Mouse (Mus musculus) layer of hippocampus, adult 9-10 months (tissue): ENCODE results near the gene Akr1b3.
"Not testable (repeated sequence)": the region's sequence is repeated elsewhere in the genome, so short reads cannot be mapped to it uniquely, and the experiment has no call there.

ENCODE experiments used
- DNase-seq: peaks from one replicate; pipeline ENCODE4 v3.0.0; 2022; ENCODE audit warnings: low spot score

Gene Akr1b3

DNA sequence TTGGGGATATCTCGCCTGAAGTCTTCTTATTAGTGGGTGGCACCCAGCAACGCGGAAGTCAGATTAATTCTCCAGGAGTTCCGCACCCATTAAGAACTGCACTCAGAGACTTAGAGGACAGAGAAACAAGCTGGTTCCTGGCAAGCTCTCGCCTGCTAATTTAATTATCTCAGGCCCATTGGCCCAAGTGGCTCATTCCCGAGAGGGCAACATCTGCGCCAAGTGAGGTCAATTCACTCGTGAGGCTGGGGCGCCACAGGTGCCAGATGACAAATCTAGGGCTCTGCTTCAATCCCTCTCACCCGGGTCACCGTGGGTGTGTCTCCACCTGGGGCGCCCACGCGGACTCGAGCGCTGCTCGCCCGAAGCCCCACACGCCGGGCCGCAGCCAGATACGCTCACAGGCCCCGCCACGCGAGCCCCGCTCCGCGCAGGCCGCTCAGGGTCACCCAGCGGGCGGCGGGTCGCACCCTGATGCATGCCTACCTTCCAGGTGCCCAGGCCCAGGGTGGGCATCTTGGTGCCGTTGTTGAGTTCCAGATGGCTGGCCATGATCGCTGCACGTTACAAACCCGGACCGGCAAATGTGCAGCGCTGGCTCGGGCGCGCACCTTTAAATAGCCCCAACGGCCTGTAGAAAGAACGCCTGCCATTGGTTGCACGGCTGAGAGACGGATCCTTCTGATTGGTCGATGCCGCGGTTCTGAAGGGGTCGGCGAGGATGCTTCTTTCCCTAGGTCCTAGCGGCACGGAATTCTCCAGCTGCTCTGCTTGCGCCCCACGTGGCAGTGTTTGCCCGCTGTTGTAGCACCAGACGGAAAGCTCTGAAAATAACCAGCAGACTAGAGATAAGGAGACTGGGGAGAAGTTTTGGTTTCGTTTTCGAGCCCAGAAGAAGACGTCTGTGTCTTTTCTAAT lies at the start of gene Akr1b3:
TSS of gene Akr1b3 (minus strand) at position 625 of the 918 bp plus-strand sequence.
- DNase-seq, result peak; percentile 73

DNA sequence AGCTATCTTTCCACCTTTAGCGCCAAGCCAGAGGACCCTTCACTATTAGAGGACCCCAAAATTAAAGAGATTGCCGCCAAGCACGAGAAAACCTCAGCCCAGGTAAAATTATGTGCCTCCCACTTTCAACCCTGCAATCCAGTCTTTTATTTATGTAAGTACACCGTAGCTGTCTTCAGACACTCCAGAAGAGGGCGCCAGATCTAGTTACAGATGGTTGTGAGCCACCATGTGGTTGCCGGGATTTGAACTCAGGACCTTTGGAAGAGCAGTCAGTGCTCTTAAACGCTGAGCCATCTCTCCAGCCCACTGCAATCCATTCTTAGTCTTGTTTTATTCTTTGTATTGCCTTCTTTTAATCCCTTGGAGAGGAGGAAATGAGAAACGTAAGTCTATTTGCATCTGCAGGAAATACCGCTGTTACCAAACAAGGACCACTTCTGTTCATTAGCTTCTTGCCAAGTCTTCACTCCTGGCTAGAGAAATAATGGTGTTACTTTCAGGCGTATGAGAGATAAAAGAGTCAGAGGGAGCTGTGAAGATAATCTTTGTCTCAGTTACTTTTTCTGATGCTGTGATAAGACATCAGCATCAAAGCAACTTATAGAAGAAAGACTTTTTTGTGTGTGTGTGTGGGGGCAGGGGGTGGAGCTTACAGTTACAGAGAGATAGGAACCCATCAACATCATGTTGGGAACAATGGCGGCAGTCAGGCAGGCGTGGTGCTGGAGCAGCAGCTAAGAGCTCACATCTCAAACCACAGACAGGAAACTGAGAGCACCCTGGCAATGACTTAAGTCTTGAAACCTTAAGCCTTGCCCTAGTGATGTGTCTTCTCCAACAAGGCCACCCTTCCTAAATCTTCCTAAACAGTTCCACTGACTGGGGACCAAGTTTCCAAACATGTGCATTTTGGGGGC lies 47.2 kb upstream of the Akr1b3 start:
- no peak for DNase-seq

DNA sequence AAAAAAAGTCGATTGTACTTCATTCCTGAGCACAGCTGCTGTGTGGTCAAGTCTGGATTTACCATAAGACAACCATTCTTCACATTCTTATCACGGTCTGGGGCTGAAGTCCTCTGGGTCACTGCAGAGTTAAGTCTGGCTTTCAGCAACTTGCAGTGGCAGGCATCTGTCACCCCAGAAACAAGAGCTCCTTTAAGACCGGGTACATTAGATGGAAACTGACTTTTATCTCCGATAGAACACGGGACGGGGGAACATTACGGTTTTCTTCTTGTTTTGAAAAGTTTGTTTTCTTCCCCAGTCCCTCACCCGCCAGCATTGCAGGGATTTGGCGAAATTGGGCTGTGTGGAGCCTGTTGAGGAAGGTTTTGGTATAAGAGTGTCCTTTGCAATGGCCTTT lies 38.6 kb upstream of the Akr1b3 start:
- no peak for DNase-seq

DNA sequence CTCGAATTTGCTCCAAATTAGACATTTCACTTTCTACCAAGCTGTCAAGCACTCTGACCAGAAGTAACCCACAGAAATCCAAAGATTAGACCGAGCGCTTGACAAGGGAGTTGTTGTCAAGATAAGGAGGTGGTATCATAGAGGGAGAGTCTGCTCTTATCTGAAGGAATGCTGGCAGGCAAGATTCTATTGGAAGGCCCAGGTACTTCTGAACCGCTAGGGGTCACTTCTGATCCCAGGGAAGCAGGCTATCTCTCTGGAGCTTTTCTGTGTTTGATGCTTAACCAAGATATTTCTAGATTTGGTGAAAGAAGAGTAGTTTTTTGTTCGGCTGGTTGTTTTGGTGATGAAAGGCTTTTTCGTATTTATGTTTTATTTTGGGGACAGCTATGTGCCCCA lies 38.1 kb upstream of the Akr1b3 start:
- no peak for DNase-seq

DNA sequence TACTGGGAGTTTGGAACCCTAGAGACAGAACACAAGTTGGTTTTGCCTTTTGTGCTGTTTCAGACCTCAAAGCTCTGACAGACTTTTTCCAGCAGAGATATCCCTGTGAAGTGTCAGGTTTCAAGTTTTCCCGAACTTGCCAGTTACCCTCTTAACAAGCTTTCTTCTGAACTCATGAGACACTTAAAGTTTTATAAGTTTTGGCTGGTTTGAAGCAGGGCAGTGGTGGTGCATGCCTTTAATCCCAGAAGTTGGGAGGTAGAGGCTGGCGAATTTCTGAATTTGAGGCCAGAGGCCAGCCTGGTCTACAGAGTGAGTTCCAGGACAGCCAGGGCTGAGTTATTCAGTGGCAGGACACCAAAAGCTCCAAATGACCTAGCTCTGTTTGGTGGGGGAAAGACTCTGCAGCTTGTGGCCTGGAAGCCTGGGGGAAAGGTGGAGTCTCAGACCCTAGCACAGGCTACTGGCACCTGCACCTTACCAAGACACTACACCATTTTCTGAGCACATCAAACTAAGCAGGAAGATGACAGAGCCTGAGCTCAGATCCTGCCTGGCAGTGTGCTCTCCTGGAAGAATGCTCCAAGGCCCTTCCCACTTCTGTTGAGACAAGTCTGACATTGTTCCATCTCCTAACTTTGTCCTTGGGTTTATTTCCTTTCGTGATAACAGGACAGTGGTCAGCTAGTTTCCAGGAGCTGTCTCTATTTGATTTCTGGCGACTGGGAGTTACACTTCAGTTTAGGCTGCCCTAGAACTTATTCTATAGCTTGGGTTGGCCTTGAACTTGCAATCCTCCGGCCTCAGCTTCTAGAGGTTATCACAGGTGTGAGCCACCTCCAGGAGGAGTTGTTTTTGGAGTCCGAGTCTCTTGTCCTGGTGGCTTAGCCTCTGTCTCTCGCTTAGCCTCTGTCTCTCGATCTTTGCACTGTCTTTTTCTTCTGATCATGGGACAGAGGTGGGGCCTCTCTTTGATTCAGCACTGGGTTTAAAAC lies 37.4 kb upstream of the Akr1b3 start:
- DNase-seq, result no peak

DNA sequence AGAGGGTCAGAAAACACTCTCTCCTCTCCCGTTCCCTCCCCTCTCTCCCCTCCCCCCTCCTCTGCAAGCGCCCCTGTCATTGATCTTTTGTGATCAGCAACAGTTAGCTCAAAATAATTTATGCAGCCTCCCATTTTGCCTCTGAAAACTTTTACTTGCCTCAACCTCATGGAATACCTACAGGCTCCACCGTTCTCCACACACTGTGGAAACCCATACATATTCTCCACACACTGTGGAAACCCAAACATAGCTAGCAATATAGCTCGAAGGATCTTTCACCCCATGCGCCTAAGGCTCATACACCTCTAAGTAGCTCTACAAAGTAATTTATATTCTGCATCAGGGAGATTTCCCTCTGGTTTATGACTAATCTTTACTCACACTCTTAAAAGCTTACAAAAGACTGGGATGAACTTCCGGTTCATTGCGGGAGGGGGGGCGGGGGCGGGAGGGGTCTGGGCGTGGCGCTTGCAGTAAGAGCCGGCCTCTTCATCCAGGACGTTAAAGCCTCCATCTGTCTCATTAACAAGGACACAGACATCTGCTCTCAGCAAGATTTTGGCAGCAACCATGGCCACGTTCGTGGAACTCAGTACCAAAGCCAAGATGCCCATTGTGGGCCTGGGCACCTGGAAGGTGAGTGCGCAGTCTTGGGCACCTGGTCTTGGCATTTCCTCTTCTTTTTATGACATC lies 36.5 kb upstream of the Akr1b3 start, which contains the start of gene Akr1b8:
TSS of gene Akr1b8 (plus strand) at position 462 of the 696 bp plus-strand sequence.
- DNase-seq, result no peak

DNA sequence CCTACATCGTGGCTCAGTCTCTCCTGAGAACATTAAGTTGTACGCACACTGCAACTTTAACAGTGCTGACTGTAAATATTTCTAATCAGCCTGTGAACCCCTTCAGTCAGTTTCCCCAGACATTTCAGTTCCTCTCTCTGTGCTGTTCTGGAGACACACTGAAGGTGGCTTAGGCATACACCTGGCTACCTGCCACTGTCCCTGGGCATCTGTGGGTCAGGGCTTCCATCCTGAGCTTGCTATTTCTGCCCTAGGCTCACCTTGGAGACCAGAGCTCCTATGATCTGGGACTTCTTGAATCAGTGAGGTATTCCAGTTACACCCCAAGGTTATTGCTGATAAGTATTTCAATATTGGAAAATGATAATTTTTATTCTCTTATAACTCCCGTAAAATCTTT lies 35.1 kb upstream of the Akr1b3 start:
- no peak for DNase-seq

DNA sequence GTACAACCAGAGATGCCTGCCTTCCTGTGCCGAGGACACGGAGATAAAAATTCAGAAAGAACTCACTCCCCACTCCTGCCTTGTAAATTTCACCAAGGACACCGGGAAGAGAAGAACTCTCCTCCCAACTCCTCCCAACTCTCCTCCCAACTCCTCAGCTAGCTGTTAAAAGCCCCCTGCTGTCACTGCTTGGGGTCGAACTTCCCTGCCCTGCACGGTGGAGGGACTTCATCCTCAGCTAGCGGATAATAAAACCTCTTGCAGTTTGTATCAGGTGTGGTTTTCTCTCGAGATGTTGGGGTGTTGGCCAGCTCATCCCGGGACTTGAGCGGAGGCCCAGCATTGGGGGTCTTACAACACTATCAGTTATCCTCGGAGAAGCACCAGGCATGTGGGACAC lies 34.2 kb upstream of the Akr1b3 start:
- DNase-seq, result not testable (repeated sequence)

DNA sequence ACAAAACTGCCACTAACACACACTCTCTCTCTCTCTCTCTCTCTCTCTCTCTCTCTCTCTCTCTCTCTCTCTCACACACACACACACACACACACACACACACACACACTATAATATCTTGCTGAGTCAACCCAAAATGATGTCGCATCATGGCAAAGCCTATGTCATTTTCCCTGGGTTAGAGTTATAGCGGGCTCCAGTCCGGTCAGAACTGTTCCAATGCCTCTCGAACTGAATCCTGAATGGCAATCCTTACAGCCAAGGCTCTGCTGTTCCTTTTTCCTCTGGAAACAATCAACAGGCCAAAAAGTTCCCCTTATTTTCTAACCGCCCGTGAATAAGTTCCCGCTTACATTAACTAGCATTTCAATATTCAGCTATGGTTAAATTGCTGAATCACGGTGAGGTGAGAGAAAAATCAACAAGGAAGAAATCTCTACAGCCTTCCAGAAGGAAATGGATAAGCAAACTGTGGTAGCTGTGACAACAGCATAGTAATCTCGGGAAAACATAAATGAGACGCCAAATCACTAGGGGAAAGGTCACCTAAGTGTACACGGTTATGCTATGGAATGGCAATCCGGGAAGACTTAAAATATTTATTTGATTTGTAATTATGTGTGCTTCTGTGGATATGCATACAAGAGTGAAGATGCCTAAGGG lies 32.9 kb upstream of the Akr1b3 start:
- DNase-seq, result no peak

DNA sequence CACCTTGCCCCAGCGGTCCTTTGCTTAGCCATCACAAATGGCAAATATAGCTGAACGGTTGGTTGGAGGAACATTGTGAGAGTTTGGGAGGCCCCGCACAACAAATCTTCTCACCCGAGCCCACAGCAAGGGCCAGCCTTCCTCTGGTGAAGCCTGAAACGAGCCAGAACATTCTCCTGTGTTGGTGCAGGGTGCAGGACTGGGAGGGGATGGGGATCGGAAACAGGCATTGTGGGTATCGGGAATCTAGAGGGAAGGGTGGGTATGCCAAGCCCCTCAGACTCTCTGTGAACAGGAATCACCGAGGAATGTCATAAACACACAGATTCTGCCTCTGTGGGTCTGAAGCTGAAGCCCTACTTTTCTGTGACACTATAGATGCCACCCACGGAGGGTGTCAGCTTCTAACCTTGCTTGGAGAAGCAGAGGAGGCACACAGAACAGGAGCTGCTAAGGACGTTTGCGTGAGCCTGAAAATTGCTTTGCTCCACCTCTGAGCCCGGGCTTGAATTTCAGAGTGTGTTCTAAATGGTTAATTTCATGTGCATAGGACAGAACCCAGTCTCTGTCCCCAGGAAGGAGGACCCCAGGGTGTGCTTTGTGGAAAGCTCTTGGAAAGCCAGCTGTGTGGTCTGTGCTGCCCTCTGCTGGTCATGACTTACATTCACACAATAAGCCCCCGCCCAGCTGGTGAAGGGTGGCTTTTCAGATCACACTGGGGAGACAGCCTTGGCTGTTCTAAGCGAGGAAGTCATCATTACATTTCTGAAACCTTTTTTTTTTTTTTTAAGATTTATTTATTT lies 29.0 kb upstream of the Akr1b3 start:
- peak; percentile 74 for DNase-seq

DNA sequence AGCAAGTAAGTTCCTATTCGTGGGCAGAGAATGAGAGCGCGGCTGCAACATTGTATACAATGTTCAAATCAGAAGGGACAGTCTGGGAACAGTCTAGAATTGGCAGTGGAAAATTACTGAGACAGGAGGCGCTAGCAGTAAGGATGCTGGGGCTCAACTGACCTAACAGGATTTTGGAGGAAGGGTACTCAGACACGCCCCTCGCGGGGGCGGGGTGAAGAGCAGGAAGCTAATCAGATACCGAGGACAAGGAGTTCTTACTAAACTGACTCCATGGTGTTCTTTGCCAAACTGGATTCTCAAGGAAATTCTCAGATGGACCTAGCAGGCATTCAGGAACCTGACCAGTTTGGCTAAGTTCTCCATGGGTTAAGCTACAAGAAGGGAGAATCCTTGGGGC lies 27.7 kb upstream of the Akr1b3 start:
- no peak for DNase-seq

DNA sequence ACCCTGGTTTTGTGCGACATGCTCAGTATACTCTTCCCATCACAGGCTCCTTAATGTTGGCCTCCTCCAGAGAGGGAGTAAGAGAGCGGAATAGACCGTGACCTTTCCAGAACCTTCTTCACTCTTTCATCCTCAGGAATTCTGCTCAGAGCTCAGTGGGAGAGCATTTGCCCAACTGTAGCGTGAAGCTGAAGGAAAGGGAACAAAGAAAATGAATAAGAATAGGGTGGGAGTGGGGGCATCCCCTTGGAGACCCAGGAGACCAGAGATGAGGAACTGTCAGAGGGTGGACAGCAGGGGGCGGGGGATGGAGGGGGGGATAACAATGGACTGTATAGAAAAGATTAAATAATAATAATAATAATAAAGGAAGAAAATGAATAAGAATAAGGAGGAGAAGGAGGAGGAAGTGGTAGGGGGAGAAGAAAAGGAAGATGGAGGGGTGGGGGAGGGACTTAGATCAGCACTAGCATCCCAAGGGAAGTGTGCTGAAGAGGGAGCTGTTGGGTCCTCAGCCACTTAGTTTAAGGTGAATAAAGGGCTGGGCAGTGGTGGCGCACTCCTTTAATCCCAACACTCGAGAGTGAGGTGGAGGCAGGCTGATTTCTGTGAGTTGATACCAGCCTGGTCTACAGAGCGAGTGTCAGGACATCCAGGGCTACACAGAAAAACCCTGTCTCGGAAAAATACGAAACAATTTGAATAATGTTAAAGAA lies 27.0 kb upstream of the Akr1b3 start:
- no peak for DNase-seq

DNA sequence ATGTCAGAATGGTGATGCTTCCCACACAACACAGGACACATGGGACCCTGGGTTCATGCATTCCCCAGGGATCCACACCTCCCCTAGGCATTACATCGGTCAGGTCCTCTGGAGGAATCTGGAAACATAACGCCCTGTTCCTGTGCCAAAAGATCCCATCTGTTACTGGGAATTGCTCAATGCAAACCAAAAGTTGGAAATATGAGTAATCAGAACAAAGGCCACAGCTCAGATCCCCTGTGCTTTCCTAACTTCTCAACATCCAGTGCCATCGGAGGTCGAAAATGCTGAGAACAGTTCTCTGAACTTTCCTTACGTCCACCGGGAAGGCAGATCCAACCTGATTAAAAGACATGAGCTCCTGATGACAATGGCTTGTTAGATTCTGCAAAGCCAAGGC lies 26.1 kb upstream of the Akr1b3 start:
- DNase-seq, result no peak

DNA sequence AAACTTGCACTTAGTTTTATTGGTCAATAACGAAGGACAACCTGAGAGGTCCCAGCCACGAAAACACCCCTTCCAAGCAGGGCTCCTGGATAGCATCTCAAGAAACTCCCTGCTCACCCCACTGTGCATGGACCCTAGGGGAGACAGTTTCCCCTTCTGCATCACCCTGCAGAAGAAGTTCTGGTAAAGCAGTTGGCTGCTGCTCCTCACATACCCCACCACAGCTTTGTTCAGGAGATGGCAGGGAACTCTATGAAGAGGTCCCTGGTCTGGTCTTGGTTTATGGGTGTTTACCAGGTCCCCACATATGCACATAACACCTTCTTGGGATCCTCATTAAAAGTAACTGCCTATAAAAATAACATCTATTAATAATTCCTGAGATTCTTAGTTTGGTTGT lies 25.2 kb upstream of the Akr1b3 start:
- no peak for DNase-seq

DNA sequence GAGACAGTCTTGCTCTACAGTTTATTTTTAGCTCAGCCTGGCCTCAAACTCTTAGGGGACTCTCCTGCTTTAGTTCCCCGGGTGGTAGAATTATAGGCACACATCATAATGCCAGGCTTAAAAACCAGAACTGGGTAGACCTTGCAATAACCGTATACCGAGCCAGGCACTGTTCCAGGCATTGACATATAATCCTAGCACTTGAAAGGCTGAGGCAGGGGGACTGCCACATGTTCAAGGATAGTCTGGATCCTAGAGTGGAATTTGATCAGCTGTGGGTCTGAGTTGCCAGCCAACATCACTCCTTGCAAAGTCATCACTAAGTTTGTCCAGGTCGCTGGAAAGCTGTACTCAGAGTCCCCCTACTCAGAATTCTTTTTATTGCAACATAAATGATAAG lies 24.7 kb upstream of the Akr1b3 start:
- no peak for DNase-seq

DNA sequence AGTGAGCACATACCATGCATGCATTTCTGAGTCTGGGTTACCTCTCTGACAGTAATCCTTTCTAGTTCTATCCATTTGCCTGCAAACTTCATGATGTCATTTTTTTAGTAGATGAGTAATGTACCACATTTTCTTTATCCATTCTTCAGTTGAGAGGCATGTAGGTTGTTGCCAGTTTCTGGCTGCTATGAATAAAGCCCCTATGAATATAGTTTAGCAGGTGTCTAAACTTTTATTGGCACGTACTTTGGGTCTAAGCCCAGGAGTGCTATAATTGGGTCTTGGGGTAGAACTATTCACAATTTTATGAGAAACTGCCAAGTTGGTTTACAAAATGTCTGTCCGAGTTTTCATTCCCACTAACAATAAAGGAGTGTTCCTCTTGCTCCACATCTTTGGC lies 20.5 kb upstream of the Akr1b3 start:
- DNase-seq, result no peak

DNA sequence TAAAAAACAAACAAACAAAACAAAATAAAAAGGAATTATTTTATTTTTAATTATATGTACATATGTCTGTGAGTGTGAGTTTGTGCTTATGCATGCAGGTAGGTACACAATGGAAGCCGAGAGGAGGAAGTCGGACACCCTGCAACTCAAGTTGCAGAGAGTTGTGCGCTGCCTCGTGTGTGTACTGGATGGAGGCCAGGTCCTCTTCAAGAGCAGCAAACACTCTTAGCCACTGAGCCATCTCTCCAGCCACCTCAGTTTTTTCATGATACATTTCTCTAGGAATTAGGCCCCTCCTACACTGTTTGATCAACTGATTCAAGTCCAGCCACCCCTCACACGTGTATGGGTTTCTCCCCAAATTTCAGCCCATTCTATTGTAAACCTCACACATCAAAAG lies 17.4 kb upstream of the Akr1b3 start:
- DNase-seq, result no peak

DNA sequence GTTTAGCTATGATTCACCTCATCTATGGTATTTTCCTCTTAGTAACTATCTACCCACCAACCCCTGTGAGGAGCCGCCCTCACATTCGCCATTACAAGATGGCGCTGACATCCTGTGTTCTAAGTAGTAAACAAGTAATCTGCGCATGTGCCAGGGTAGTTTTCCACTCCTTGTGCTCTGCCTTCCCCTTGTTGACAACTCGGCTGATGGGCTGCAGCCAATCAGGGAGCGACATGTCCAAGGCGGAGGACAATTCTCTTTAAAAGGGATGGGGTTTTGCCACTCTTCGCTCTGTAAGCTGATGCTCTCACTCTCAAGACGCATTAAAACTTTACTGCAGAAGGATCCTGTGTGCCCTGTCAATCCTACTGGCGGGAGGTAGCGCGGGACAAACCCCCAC lies 14.5 kb upstream of the Akr1b3 start:
- not testable (repeated sequence) for DNase-seq

DNA sequence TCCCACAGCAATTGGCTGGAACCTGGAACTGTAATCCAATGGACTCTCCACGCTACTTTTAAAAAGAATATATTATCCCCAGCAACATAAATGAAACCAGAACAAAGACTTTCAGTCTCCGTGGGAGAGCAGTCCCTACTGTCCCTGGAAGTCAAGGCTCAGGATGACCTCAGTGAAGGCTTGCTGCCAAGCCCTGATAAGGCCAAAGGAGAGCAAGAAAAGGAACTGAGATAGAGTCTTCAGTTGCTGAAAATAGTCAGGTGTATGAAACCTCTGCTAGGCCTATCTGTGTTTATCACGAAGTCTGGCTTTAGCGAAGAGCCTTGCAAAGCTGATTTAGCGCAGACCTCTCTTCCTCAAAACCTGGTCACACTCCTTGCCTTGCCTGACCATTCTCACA lies 14.1 kb upstream of the Akr1b3 start:
- DNase-seq, result no peak
